Mouse (Mus musculus) 416B (cell line): Measurements from ENCODE around the gene Iyd.
"Not testable (repeated sequence)": the region's sequence is repeated elsewhere in the genome, so short reads cannot be mapped to it uniquely, and the experiment has no call there.

ENCODE experiments used
- DNase-seq: peaks from one replicate; pipeline ENCODE4 v3.0.0; 2011; ENCODE audit warnings: low read depth

Iyd gene

GRCm38 (mm10) chr10:3540003-3540827 is at the start of gene Iyd:
Gene Iyd, plus strand, starts transcription at chr10:3540240.
- DNase-seq, result no peak

- no peak for DNase-seq
Measured at GRCm38 (mm10) chr10:3496791-3497190, 43.2 kb upstream of the Iyd start.

GRCm38 (mm10) chr10:3500846-3501245 is 39.2 kb upstream of the Iyd start:
- DNase-seq, result not testable (repeated sequence)

- peak; percentile 44 for DNase-seq
Measured at GRCm38 (mm10) chr10:3507484-3508221, 32.4 kb upstream of the Iyd start.

- DNase-seq, result no peak
Measured at GRCm38 (mm10) chr10:3508222-3508588, 31.8 kb upstream of the Iyd start.

- DNase-seq, result no peak
Measured at GRCm38 (mm10) chr10:3508746-3509145, 31.3 kb upstream of the Iyd start.

- no peak for DNase-seq
Measured at GRCm38 (mm10) chr10:3509663-3510277, 30.3 kb upstream of the Iyd start.

- no peak for DNase-seq
Measured at GRCm38 (mm10) chr10:3510486-3510885, 29.6 kb upstream of the Iyd start.

GRCm38 (mm10) chr10:3511401-3511800 is 28.6 kb upstream of the Iyd start:
- no peak for DNase-seq

GRCm38 (mm10) chr10:3512620-3513305 is 27.3 kb upstream of the Iyd start:
- no peak for DNase-seq

GRCm38 (mm10) chr10:3513947-3514346 is 26.1 kb upstream of the Iyd start:
- DNase-seq, result no peak

- no peak for DNase-seq
Measured at GRCm38 (mm10) chr10:3514634-3515033, 25.4 kb upstream of the Iyd start.

- DNase-seq, result peak; percentile 11
Measured at GRCm38 (mm10) chr10:3516442-3516841, 23.6 kb upstream of the Iyd start.

- DNase-seq, result peak; percentile 36
Measured at GRCm38 (mm10) chr10:3523044-3523793, 16.8 kb upstream of the Iyd start.

GRCm38 (mm10) chr10:3524513-3524912 is 15.5 kb upstream of the Iyd start:
- no peak for DNase-seq

GRCm38 (mm10) chr10:3525420-3526019 is 14.5 kb upstream of the Iyd start:
- no peak for DNase-seq

GRCm38 (mm10) chr10:3529807-3530206 is 10.2 kb upstream of the Iyd start:
- DNase-seq, result no peak

- no peak for DNase-seq
Measured at GRCm38 (mm10) chr10:3530661-3531060, 9.4 kb upstream of the Iyd start.

- DNase-seq, result peak; percentile 64
Measured at GRCm38 (mm10) chr10:3531375-3531774, 8.7 kb upstream of the Iyd start.

- peak; percentile 42 for DNase-seq
Measured at GRCm38 (mm10) chr10:3534445-3534844, 5.6 kb upstream of the Iyd start.

- DNase-seq, result no peak
Measured at GRCm38 (mm10) chr10:3536361-3536760, 3.7 kb upstream of the Iyd start.
